Mouse (Mus musculus) spleen, adult 2 months (tissue): ENCODE data around the gene Nptxr.

Experiments
- CTCF ChIP-seq: fragments of 200-500 bp; IDR thresholded peaks from 2 replicates; pipeline ENCODE4 v1.5.1; 2011; ENCODE audit warnings: mild to moderate bottlenecking, inconsistent platforms; ENCODE audit not compliant: insufficient read depth, insufficient read length, insufficient replicate concordance; ENCODE audit errors: extremely low read depth
- POLR2A ChIP-seq: fragments of 200-500 bp; IDR thresholded peaks from 2 replicates; pipeline ENCODE4 v1.6.1; 2011; ENCODE audit warnings: low read depth, low read length, inconsistent platforms

GRCm38 (mm10) chr15:79823588-79824280 lies 19.2 kb upstream of the Nptxr start:
- no peak for TF ChIP-seq POLR2A
- TF ChIP-seq CTCF, result no peak
